Mouse (Mus musculus): ENCODE results near the gene Exoc3l. TPM values are rescaled to one million over a fixed set of nuclear protein-coding genes. Genes with fewer than 3 reads are reported as not detected.

Exoc3l gene
- polyA plus RNA-seq, 1 experiment, result 12.7 TPM

GRCm38 (mm10) chr8:105304325-105305210, 8.7 kb upstream of the Exoc3l start:
- no peak for DNase-seq
- TF ChIP-seq CTCF (IDR thresholded peaks at IDR 0.05; ENCODE audit: borderline replicate concordance, control insufficient read depth, extremely low read depth, insufficient read depth, low read length, poor library complexity), result no peak
- H3K4me3 ChIP-seq (ENCODE audit: control insufficient read depth, insufficient read depth, low read length), result no peak overlapping the region
- peak overlapping the region; percentile 42 for H3K27ac ChIP-seq (ENCODE audit: control insufficient read depth, insufficient read depth, low read length)
- no peaks in the 10 kb centered on the region for H3K27me3 ChIP-seq (ENCODE audit: control insufficient read depth, insufficient read depth, low read length)
- peaks cover 51% of the 10 kb centered on the region for H3K4me1 ChIP-seq (replicated peaks; ENCODE audit: control insufficient read depth, insufficient read depth, low read length)
- 29% methylated on average over 9 of the region's 9 CpGs for WGBS
- H3K36me3 ChIP-seq (ENCODE audit: control insufficient read depth, insufficient read depth, low read length), result peaks cover 39% of the 10 kb centered on the region

GRCm38 (mm10) chr8:105303874-105304273, 8.0 kb upstream of the Exoc3l start:
- H3K27ac ChIP-seq (ENCODE audit: control insufficient read depth, insufficient read depth, low read length), result peak overlapping the region; percentile 42
- TF ChIP-seq CTCF (IDR thresholded peaks at IDR 0.05; ENCODE audit: borderline replicate concordance, control insufficient read depth, extremely low read depth, insufficient read depth, low read length, poor library complexity), result no peak
- no peak for TF ChIP-seq POLR2A (IDR thresholded peaks at IDR 0.05; ENCODE audit: control insufficient read depth, extremely low read depth, insufficient read depth, low read length, poor library complexity)
- H3K4me1 ChIP-seq (replicated peaks; ENCODE audit: control insufficient read depth, insufficient read depth, low read length), result peaks cover 52% of the 10 kb centered on the region
- WGBS, result 74% methylated on average over 9 of the region's 9 CpGs
- H3K27me3 ChIP-seq (ENCODE audit: control insufficient read depth, insufficient read depth, low read length), result no peaks in the 10 kb centered on the region
- H3K36me3 ChIP-seq (ENCODE audit: control insufficient read depth, insufficient read depth, low read length), result peaks cover 41% of the 10 kb centered on the region
- no peak for DNase-seq
- H3K4me3 ChIP-seq (ENCODE audit: control insufficient read depth, insufficient read depth, low read length), result no peak overlapping the region

GRCm38 (mm10) chr8:105303396-105303795, 7.5 kb upstream of the Exoc3l start:
- TF ChIP-seq CTCF (IDR thresholded peaks at IDR 0.05; ENCODE audit: borderline replicate concordance, control insufficient read depth, extremely low read depth, insufficient read depth, low read length, poor library complexity), result no peak
- TF ChIP-seq POLR2A (IDR thresholded peaks at IDR 0.05; ENCODE audit: control insufficient read depth, extremely low read depth, insufficient read depth, low read length, poor library complexity), result no peak
- Histone ChIP-seq H3K36me3 (ENCODE audit: control insufficient read depth, insufficient read depth, low read length) (peaks cover 41% of the 10 kb centered on the region), H3K4me1 (replicated peaks; ENCODE audit: control insufficient read depth, insufficient read depth, low read length) (peaks cover 57% of the 10 kb centered on the region), H3K4me3 (ENCODE audit: control insufficient read depth, insufficient read depth, low read length) (no peak overlapping the region), H3K27me3 (ENCODE audit: control insufficient read depth, insufficient read depth, low read length) (no peaks in the 10 kb centered on the region), H3K27ac (ENCODE audit: control insufficient read depth, insufficient read depth, low read length) (no peak overlapping the region)
- 73% methylated on average over 8 of the region's 8 CpGs for WGBS
- no peak for DNase-seq

GRCm38 (mm10) chr8:105299962-105300361, 4.1 kb upstream of the Exoc3l start:
- H3K27ac ChIP-seq (ENCODE audit: control insufficient read depth, insufficient read depth, low read length), result no peak overlapping the region
- TF ChIP-seq CTCF (IDR thresholded peaks at IDR 0.05; ENCODE audit: borderline replicate concordance, control insufficient read depth, extremely low read depth, insufficient read depth, low read length, poor library complexity) (no peak), POLR2A (IDR thresholded peaks at IDR 0.05; ENCODE audit: control insufficient read depth, extremely low read depth, insufficient read depth, low read length, poor library complexity) (no peak)
- H3K27me3 ChIP-seq (ENCODE audit: control insufficient read depth, insufficient read depth, low read length), result no peaks in the 10 kb centered on the region
- 99% methylated on average over 8 of the region's 8 CpGs for WGBS
- peaks cover 49% of the 10 kb centered on the region for H3K4me1 ChIP-seq (replicated peaks; ENCODE audit: control insufficient read depth, insufficient read depth, low read length)
- DNase-seq, result no peak
- H3K4me3 ChIP-seq (ENCODE audit: control insufficient read depth, insufficient read depth, low read length), result no peak overlapping the region
- peaks cover 41% of the 10 kb centered on the region for H3K36me3 ChIP-seq (ENCODE audit: control insufficient read depth, insufficient read depth, low read length)

GRCm38 (mm10) chr8:105298351-105299252, 2.7 kb upstream of the Exoc3l start:
- Histone ChIP-seq H3K27ac (ENCODE audit: control insufficient read depth, insufficient read depth, low read length) (peak overlapping the region; percentile 92), H3K27me3 (ENCODE audit: control insufficient read depth, insufficient read depth, low read length) (no peaks in the 10 kb centered on the region), H3K4me3 (ENCODE audit: control insufficient read depth, insufficient read depth, low read length) (peak overlapping the region; percentile 86), H3K36me3 (ENCODE audit: control insufficient read depth, insufficient read depth, low read length) (peaks cover 36% of the 10 kb centered on the region), H3K4me1 (replicated peaks; ENCODE audit: control insufficient read depth, insufficient read depth, low read length) (peaks cover 35% of the 10 kb centered on the region)
- DNase-seq, result peak; percentile 61
- TF ChIP-seq CTCF (IDR thresholded peaks at IDR 0.05; ENCODE audit: borderline replicate concordance, control insufficient read depth, extremely low read depth, insufficient read depth, low read length, poor library complexity) (no peak), POLR2A (IDR thresholded peaks at IDR 0.05; ENCODE audit: control insufficient read depth, extremely low read depth, insufficient read depth, low read length, poor library complexity) (no peak)
- WGBS, result 34% methylated on average over 18 of the region's 18 CpGs

GRCm38 (mm10) chr8:105297511-105298192, 1.8 kb upstream of the Exoc3l start, which contains the start of gene E2f4:
Gene E2f4, plus strand, starts transcription at chr8:105297663.
- DNase-seq, result peak; percentile 89
- peaks cover 27% of the 10 kb centered on the region for H3K36me3 ChIP-seq (ENCODE audit: control insufficient read depth, insufficient read depth, low read length)
- no peak for TF ChIP-seq CTCF (IDR thresholded peaks at IDR 0.05; ENCODE audit: borderline replicate concordance, control insufficient read depth, extremely low read depth, insufficient read depth, low read length, poor library complexity)
- peak; percentile 82 for TF ChIP-seq POLR2A (IDR thresholded peaks at IDR 0.05; ENCODE audit: control insufficient read depth, extremely low read depth, insufficient read depth, low read length, poor library complexity)
- H3K4me1 ChIP-seq (replicated peaks; ENCODE audit: control insufficient read depth, insufficient read depth, low read length), result peaks cover 32% of the 10 kb centered on the region
- peak within 1 kb of the TSS; percentile 92 for H3K27ac ChIP-seq (ENCODE audit: control insufficient read depth, insufficient read depth, low read length)
- peak within 1 kb of the TSS; percentile 86 for H3K4me3 ChIP-seq (ENCODE audit: control insufficient read depth, insufficient read depth, low read length)
- H3K27me3 ChIP-seq (ENCODE audit: control insufficient read depth, insufficient read depth, low read length), result no peaks in the 10 kb centered on the region
- WGBS, result under 1% methylated on average over 58 of the region's 58 CpGs
